Mouse (Mus musculus) Patski (cell line): ENCODE measurements around the gene Hebp2. TPM values are rescaled to one million over a fixed set of nuclear protein-coding genes. Genes with fewer than 3 reads are reported as not detected.

Experiments
- ATAC-seq: fragments of 100-300 bp; one replicate; pipeline ENCODE4 v1.8.0; 2021
- CTCF ChIA-PET: fragments of 350-600 bp; sonication (Branson Sonifier 250); formaldehyde crosslinking; loops from one replicate; lab custom pipeline; 2022; ENCODE audit warnings: inconsistent platforms; lab: Charles Lee
- POLR2A ChIA-PET: fragments of 350-600 bp; sonication (Branson Sonifier 250); formaldehyde crosslinking; loops from one replicate; lab custom pipeline; 2022; ENCODE audit warnings: antibody characterized with exemption, inconsistent platforms; lab: Charles Lee
- DNase-seq: peaks from one replicate; pipeline ENCODE4 v3.0.0-alpha.2; 2011; ENCODE audit warnings: low read depth, low spot score
- H3K27me3 ChIP-seq: fragments of 371-371 bp; one replicate; pipeline ENCODE4 v1.5.1; 2021
- CTCF ChIP-seq: fragments of 100-300 bp; IDR thresholded peaks from one replicate; pipeline ENCODE4 v1.5.1; 2021
- in situ Hi-C: fragments of 300-500 bp; cut with MboI; formaldehyde crosslinking; loops from 3 replicates; pipeline ENCODE4 v1.11.1; 2018; ENCODE audit warnings: low pct_unique_long_range_greater_than_20kb, mixed read lengths
- polyA plus RNA-seq: library from polyadenylated mRNA; unstranded; gene quantifications from one replicate; pipeline ENCODE4 v1.2.3, GENCODE M21; 2021

Gene Hebp2
- polyA plus RNA-seq, 1 experiment from 2014 or later = 11.0 TPM

GRCm38 (mm10) chr10:18536889-18537288 is 9.0 kb downstream of the Hebp2 start:
- in situ Hi-C loops = loop anchor here (10.0 kb wide), 1 partner anchor 222 kb away; the partner anchor contains the start of gene Nhsl1
- DNase-seq (no peak), ATAC-seq (no peak)
- no peak for TF ChIP-seq CTCF
- H3K27me3 ChIP-seq = no peaks in the 10 kb centered on the region
- CTCF ChIA-PET = no interaction called here
- POLR2A ChIA-PET = interaction anchor here (1.3 kb wide), 1 partner anchor 81 kb away, joined by 3 read pairs; no protein-coding TSS in a partner anchor

- POLR2A ChIA-PET = no interaction called here
- in situ Hi-C loops = loop anchor here (10.0 kb wide), 1 partner anchor 217 kb away; the partner anchor contains the start of gene Nhsl1
- no peaks in the 10 kb centered on the region for H3K27me3 ChIP-seq
- no peak for TF ChIP-seq CTCF
- ATAC-seq = no peak
- CTCF ChIA-PET = no interaction called here
- no peak for DNase-seq
Measured at GRCm38 (mm10) chr10:18532293-18532692, 13.6 kb downstream of the Hebp2 start.

GRCm38 (mm10) chr10:18530161-18530560 is 15.7 kb downstream of the Hebp2 start:
- ATAC-seq = no peak
- CTCF ChIA-PET = interaction anchor here (1.3 kb wide), 1 partner anchor 80 kb away, joined by 3 read pairs; no protein-coding TSS in a partner anchor
- in situ Hi-C loops = loop anchor here (10.0 kb wide), 1 partner anchor 215 kb away; the partner anchor contains the start of gene Nhsl1
- TF ChIP-seq CTCF = no peak
- no peaks in the 10 kb centered on the region for H3K27me3 ChIP-seq
- POLR2A ChIA-PET = no interaction called here
- DNase-seq = no peak

- POLR2A ChIA-PET = interaction anchor here (0.6 kb wide), 1 partner anchor 83 kb away, joined by 5 read pairs; no protein-coding TSS in a partner anchor
- in situ Hi-C loops = loop anchor here (5.0 kb wide), 3 partner anchors 77 to 292 kb away; no protein-coding TSS in a partner anchor
- DNase-seq (no peak), ATAC-seq (no peak)
- no peaks in the 10 kb centered on the region for H3K27me3 ChIP-seq
- CTCF ChIA-PET = interaction anchor here (0.9 to 4.2 kb wide), 12 partner anchors 9 to 138 kb away, joined by 3 to 48 read pairs (median 6); no protein-coding TSS in a partner anchor
- no peak for TF ChIP-seq CTCF
Measured at GRCm38 (mm10) chr10:18529177-18529576, 16.7 kb downstream of the Hebp2 start.

- DNase-seq (no peak), ATAC-seq (no peak)
- no peak for TF ChIP-seq CTCF
- POLR2A ChIA-PET = interaction anchor here (0.6 to 1.0 kb wide), 3 partner anchors 73 to 212 kb away, joined by 3 to 5 read pairs (median 3); no protein-coding TSS in a partner anchor
- in situ Hi-C loops = loop anchor here (5.0 kb wide), 3 partner anchors 76 to 291 kb away; no protein-coding TSS in a partner anchor
- no peaks in the 10 kb centered on the region for H3K27me3 ChIP-seq
- CTCF ChIA-PET = interaction anchor here (0.8 to 4.2 kb wide), 20 partner anchors 9 to 291 kb away, joined by 3 to 48 read pairs (median 4); no protein-coding TSS in a partner anchor
Measured at GRCm38 (mm10) chr10:18528475-18528874, 17.4 kb downstream of the Hebp2 start.

GRCm38 (mm10) chr10:18527766-18528165 is 18.1 kb downstream of the Hebp2 start:
- DNase-seq (no peak), ATAC-seq (no peak)
- ChIA-PET CTCF (interaction anchor here (0.8 to 4.2 kb wide), 19 partner anchors 8 to 290 kb away, joined by 3 to 48 read pairs (median 4); no protein-coding TSS in a partner anchor), POLR2A (interaction anchor here (1.0 kb wide), 2 partner anchors 72 to 212 kb away, joined by 3 read pairs; no protein-coding TSS in a partner anchor)
- H3K27me3 ChIP-seq = no peaks in the 10 kb centered on the region
- in situ Hi-C loops = loop anchor here (5.0 kb wide), 3 partner anchors 75 to 290 kb away; no protein-coding TSS in a partner anchor
- TF ChIP-seq CTCF = no peak

- in situ Hi-C loops = loop anchor here (5.0 kb wide), 3 partner anchors 75 to 290 kb away; no protein-coding TSS in a partner anchor
- no peak for TF ChIP-seq CTCF
- ChIA-PET POLR2A (interaction anchor here (1.1 kb wide), 1 partner anchor 73 kb away, joined by 4 read pairs; no protein-coding TSS in a partner anchor), CTCF (interaction anchor here (0.9 to 4.2 kb wide), 16 partner anchors 11 to 289 kb away, joined by 3 to 48 read pairs (median 4); no protein-coding TSS in a partner anchor)
- no peak for ATAC-seq
- DNase-seq = no peak
- H3K27me3 ChIP-seq = no peaks in the 10 kb centered on the region
Measured at GRCm38 (mm10) chr10:18526851-18527675, 18.8 kb downstream of the Hebp2 start.

- TF ChIP-seq CTCF = no peak
- ATAC-seq (no peak), DNase-seq (no peak)
- no peaks in the 10 kb centered on the region for H3K27me3 ChIP-seq
- in situ Hi-C loops = loop anchor here (5.0 kb wide), 3 partner anchors 74 to 289 kb away; no protein-coding TSS in a partner anchor
- ChIA-PET CTCF (interaction anchor here (0.9 to 4.2 kb wide), 7 partner anchors 12 to 136 kb away, joined by 3 to 48 read pairs (median 4); no protein-coding TSS in a partner anchor), POLR2A (interaction anchor here (1.1 kb wide), 1 partner anchor 72 kb away, joined by 4 read pairs; no protein-coding TSS in a partner anchor)
Measured at GRCm38 (mm10) chr10:18526184-18526850, 19.6 kb downstream of the Hebp2 start.

- no peak for DNase-seq
- ChIA-PET CTCF (interaction anchor here (1.2 to 4.2 kb wide), 2 partner anchors 50 to 70 kb away, joined by 3 to 48 read pairs; no protein-coding TSS in a partner anchor), POLR2A (no interaction called here)
- no peak for TF ChIP-seq CTCF
- no peak for ATAC-seq
- in situ Hi-C loops = loop anchor here (5.0 kb wide), 3 partner anchors 73 to 288 kb away; no protein-coding TSS in a partner anchor
- no peaks in the 10 kb centered on the region for H3K27me3 ChIP-seq
Measured at GRCm38 (mm10) chr10:18525726-18526125, 20.1 kb downstream of the Hebp2 start.
